Mouse (Mus musculus) hindbrain, embryonic 12.5 days (tissue): ENCODE measurements around the gene Tekt2. TPM values are rescaled to one million over a fixed set of nuclear protein-coding genes. Genes with fewer than 3 reads are reported as not detected.

Experiments used
- ATAC-seq: fragments of 200-750 bp; cut with Nextera tagmentation; 2 replicates; pipeline ENCODE4 v1.8.0; 2017; ENCODE audit warnings: moderate TSS enrichment; ENCODE audit not compliant: low FRiP score
- H3K27ac ChIP-seq: fragments of 300-500 bp; sonication (generic); 2 replicates; pipeline ENCODE4 v1.5.1; 2016; ENCODE audit warnings: mild to moderate bottlenecking
- H3K27me3 ChIP-seq: fragments of 300-500 bp; sonication (generic); 2 replicates; pipeline ENCODE4 v1.6.1; 2016; ENCODE audit warnings: mild to moderate bottlenecking
- H3K36me3 ChIP-seq: fragments of 300-500 bp; sonication (generic); 2 replicates; pipeline ENCODE4 v1.6.1; 2016; ENCODE audit warnings: mild to moderate bottlenecking
- H3K4me1 ChIP-seq: fragments of 300-500 bp; sonication (generic); 2 replicates; pipeline ENCODE4 v1.6.1; 2016
- H3K4me2 ChIP-seq: fragments of 300-500 bp; sonication (generic); replicated peaks from 2 replicates; pipeline ENCODE4 v1.6.1; 2016; ENCODE audit warnings: mild to moderate bottlenecking
- H3K4me3 ChIP-seq: fragments of 300-500 bp; sonication (generic); 2 replicates; pipeline ENCODE4 v1.5.1; 2016; ENCODE audit warnings: mild to moderate bottlenecking
- H3K9ac ChIP-seq: fragments of 300-500 bp; sonication (generic); 2 replicates; pipeline ENCODE4 v1.6.1; 2016; ENCODE audit warnings: mild to moderate bottlenecking, moderate library complexity
- H3K9me3 ChIP-seq: fragments of 300-500 bp; sonication (generic); replicated peaks from 2 replicates; pipeline ENCODE4 v1.6.1; 2016; ENCODE audit warnings: mild to moderate bottlenecking
- WGBS: fragments of 180-500 bp; shearing (Covaris S2); methylation state at CpG from one replicate; pipeline ENCODE4 v1.1.7; 2016; 5-methylcytosine and 5-hydroxymethylcytosine counted together
- polyA plus RNA-seq: library from polyadenylated mRNA; unstranded; fragments of >200 nt; fragmentation: Nextera tagmentation; extraction: Ambion mirVana; gene quantifications from 2 replicates; pipeline ENCODE4 v1.2.1, GENCODE M21; 2016

The Tekt2 gene
- polyA plus RNA-seq, 1 experiment from 2014 or later: 6.3 TPM

- ATAC-seq: no peak
These were observed 19.4 kb downstream of the Tekt2 start for GRCm38 (mm10) chr4:126306058-126306457.

GRCm38 (mm10) chr4:126305428-126305827 lies 20.1 kb downstream of the Tekt2 start:
- H3K4me1 ChIP-seq: peaks cover 23% of the 10 kb centered on the region
- no peaks in the 10 kb centered on the region for H3K9me3 ChIP-seq
- no peak overlapping the region for H3K27ac ChIP-seq
- no peaks in the 10 kb centered on the region for H3K36me3 ChIP-seq
- H3K4me3 ChIP-seq: no peak overlapping the region
- no peak overlapping the region for H3K4me2 ChIP-seq
- no peak for ATAC-seq
- WGBS: 100% methylated on average over 1 of the region's 1 CpGs
- peaks cover 43% of the 10 kb centered on the region for H3K27me3 ChIP-seq
- no peak overlapping the region for H3K9ac ChIP-seq

More at GRCm38 (mm10) chr4:126306058-126306457, 19.4 kb downstream of the Tekt2 start:
- Histone ChIP-seq H3K4me1 (peaks cover 18% of the 10 kb centered on the region), H3K9ac (no peak overlapping the region), H3K4me3 (no peak overlapping the region), H3K9me3 (no peaks in the 10 kb centered on the region), H3K36me3 (no peaks in the 10 kb centered on the region), H3K27ac (no peak overlapping the region), H3K27me3 (peaks cover 37% of the 10 kb centered on the region), H3K4me2 (no peak overlapping the region)
- WGBS: 89% methylated on average over 6 of the region's 6 CpGs

GRCm38 (mm10) chr4:126303877-126304276 lies 21.6 kb downstream of the Tekt2 start:
- H3K36me3 ChIP-seq: no peaks in the 10 kb centered on the region
- H3K27me3 ChIP-seq: peaks cover 56% of the 10 kb centered on the region
- no peak overlapping the region for H3K9ac ChIP-seq
- no peak overlapping the region for H3K27ac ChIP-seq
- peaks cover 18% of the 10 kb centered on the region for H3K4me1 ChIP-seq
- no peak overlapping the region for H3K4me3 ChIP-seq
- no peak overlapping the region for H3K4me2 ChIP-seq
- ATAC-seq: no peak
- WGBS: 51% methylated on average over 4 of the region's 4 CpGs
- H3K9me3 ChIP-seq: no peaks in the 10 kb centered on the region

GRCm38 (mm10) chr4:126301584-126302309 lies 23.7 kb downstream of the Tekt2 start:
- Histone ChIP-seq H3K4me1 (peaks cover 22% of the 10 kb centered on the region), H3K27me3 (peaks cover 73% of the 10 kb centered on the region), H3K36me3 (no peaks in the 10 kb centered on the region), H3K4me2 (peak overlapping the region; percentile 52), H3K9me3 (no peaks in the 10 kb centered on the region), H3K4me3 (peak overlapping the region; percentile 27), H3K9ac (no peak overlapping the region), H3K27ac (peak overlapping the region; percentile 18; the same call in 1 of the 2 replicates)
- ATAC-seq: no peak
- 4% methylated on average over 27 of the region's 27 CpGs for WGBS

GRCm38 (mm10) chr4:126300916-126301583 lies 24.4 kb downstream of the Tekt2 start:
- H3K27me3 ChIP-seq: peaks cover 79% of the 10 kb centered on the region
- H3K4me2 ChIP-seq: peak overlapping the region; percentile 52
- peak overlapping the region; percentile 27 for H3K4me3 ChIP-seq
- WGBS: 2% methylated on average over 49 of the region's 50 CpGs
- no peaks in the 10 kb centered on the region for H3K9me3 ChIP-seq
- no peak for ATAC-seq
- no peaks in the 10 kb centered on the region for H3K36me3 ChIP-seq
- peak overlapping the region; percentile 41; the same call in 1 of the 2 replicates for H3K9ac ChIP-seq
- H3K4me1 ChIP-seq: peaks cover 26% of the 10 kb centered on the region
- peak overlapping the region; percentile 18; the same call in 1 of the 2 replicates for H3K27ac ChIP-seq

GRCm38 (mm10) chr4:126296617-126297101 lies 28.8 kb downstream of the Tekt2 start:
- Histone ChIP-seq H3K4me2 (peak overlapping the region; percentile 52), H3K9me3 (no peaks in the 10 kb centered on the region), H3K9ac (peak overlapping the region; percentile 36), H3K27me3 (peaks cover 66% of the 10 kb centered on the region), H3K27ac (0 out of 2 replicates have a peak overlapping the region, but pooled peaks have one; percentile 7), H3K4me3 (peak overlapping the region; percentile 25), H3K4me1 (peaks cover 20% of the 10 kb centered on the region), H3K36me3 (no peaks in the 10 kb centered on the region)
- WGBS: under 1% methylated on average over 34 of the region's 34 CpGs
- ATAC-seq: no peak

GRCm38 (mm10) chr4:126295937-126296336 lies 29.6 kb downstream of the Tekt2 start:
- Histone ChIP-seq H3K9ac (no peak overlapping the region), H3K4me3 (no peak overlapping the region), H3K4me2 (no peak overlapping the region), H3K27ac (no peak overlapping the region), H3K9me3 (no peaks in the 10 kb centered on the region), H3K4me1 (peaks cover 16% of the 10 kb centered on the region), H3K36me3 (no peaks in the 10 kb centered on the region), H3K27me3 (peaks cover 62% of the 10 kb centered on the region)
- no peak for ATAC-seq
- 28% methylated on average over 4 of the region's 4 CpGs for WGBS

- H3K27me3 ChIP-seq: peaks cover 54% of the 10 kb centered on the region
- H3K36me3 ChIP-seq: no peaks in the 10 kb centered on the region
- H3K4me2 ChIP-seq: no peak overlapping the region
- 77% methylated on average over 6 of the region's 6 CpGs for WGBS
- no peak overlapping the region for H3K4me3 ChIP-seq
- H3K9me3 ChIP-seq: no peaks in the 10 kb centered on the region
- peaks cover 15% of the 10 kb centered on the region for H3K4me1 ChIP-seq
- no peak for ATAC-seq
- no peak overlapping the region for H3K27ac ChIP-seq
- H3K9ac ChIP-seq: peak overlapping the region; percentile 27; the same call in 1 of the 2 replicates
These were observed 30.3 kb downstream of the Tekt2 start for GRCm38 (mm10) chr4:126295152-126295551.

- H3K9me3 ChIP-seq: no peaks in the 10 kb centered on the region
- H3K4me3 ChIP-seq: no peak overlapping the region
- H3K9ac ChIP-seq: no peak overlapping the region
- ATAC-seq: no peak
- no peak overlapping the region for H3K27ac ChIP-seq
- H3K36me3 ChIP-seq: no peaks in the 10 kb centered on the region
- peaks cover 53% of the 10 kb centered on the region for H3K27me3 ChIP-seq
- 26% methylated on average over 13 of the region's 13 CpGs for WGBS
- no peak overlapping the region for H3K4me2 ChIP-seq
- peaks cover 26% of the 10 kb centered on the region for H3K4me1 ChIP-seq
These were observed 34.3 kb downstream of the Tekt2 start for GRCm38 (mm10) chr4:126291196-126291595.

- H3K9me3 ChIP-seq: no peaks in the 10 kb centered on the region; the same call in 1 of the 2 replicates
- 83% methylated on average over 8 of the region's 8 CpGs for WGBS
- H3K4me1 ChIP-seq: peaks cover 26% of the 10 kb centered on the region
- no peak overlapping the region for H3K9ac ChIP-seq
- H3K4me3 ChIP-seq: no peak overlapping the region
- H3K27ac ChIP-seq: no peak overlapping the region
- H3K36me3 ChIP-seq: no peaks in the 10 kb centered on the region
- peaks cover 52% of the 10 kb centered on the region for H3K27me3 ChIP-seq
- ATAC-seq: no peak
- H3K4me2 ChIP-seq: no peak overlapping the region
These were observed 35.2 kb downstream of the Tekt2 start for GRCm38 (mm10) chr4:126290314-126290713.

GRCm38 (mm10) chr4:126288085-126288666 lies 37.3 kb downstream of the Tekt2 start:
- Histone ChIP-seq H3K27me3 (peaks cover 63% of the 10 kb centered on the region), H3K4me3 (peak overlapping the region; percentile 40; the same call in 1 of the 2 replicates)

More at GRCm38 (mm10) chr4:126288085-126288666, 37.3 kb downstream of the Tekt2 start:
- ATAC-seq: no peak
- Histone ChIP-seq H3K4me2 (peak overlapping the region; percentile 55), H3K36me3 (no peaks in the 10 kb centered on the region), H3K4me1 (peaks cover 26% of the 10 kb centered on the region), H3K27ac (no peak overlapping the region), H3K9ac (no peak overlapping the region), H3K9me3 (no peaks in the 10 kb centered on the region; the same call in 1 of the 2 replicates)
- WGBS: 40% methylated on average over 17 of the region's 17 CpGs
